Mouse (Mus musculus) spleen, postnatal 14 days (tissue): ENCODE data around the gene Serpine1.

Source experiments
- DNase-seq, 2 experiments: peaks; one replicate each; pipeline ENCODE4 v3.0.0; 2021 to 2022; ENCODE audit warnings: low spot score in 2 of 2

Serpine1 gene

DNA sequence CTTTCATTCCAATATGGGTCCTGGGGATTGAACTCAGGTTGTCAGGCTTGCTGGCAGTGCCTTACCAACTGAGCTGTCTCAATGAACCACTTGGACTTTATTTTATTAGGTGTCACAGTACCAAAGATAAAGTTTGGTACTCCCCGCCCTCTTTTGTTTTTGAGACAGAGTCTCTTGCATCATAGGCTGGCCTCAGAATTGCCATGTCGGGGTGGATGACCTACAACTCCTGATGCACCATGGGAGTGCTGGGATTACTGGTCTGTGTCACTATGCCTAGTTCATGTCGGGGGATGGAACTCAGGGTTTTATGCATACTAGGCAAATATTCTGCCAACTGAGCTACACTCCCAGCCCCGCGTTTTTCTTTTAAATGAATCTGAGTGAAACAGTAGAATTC is 17.2 kb downstream of the Serpine1 start:
- DNase-seq = no peak

DNA sequence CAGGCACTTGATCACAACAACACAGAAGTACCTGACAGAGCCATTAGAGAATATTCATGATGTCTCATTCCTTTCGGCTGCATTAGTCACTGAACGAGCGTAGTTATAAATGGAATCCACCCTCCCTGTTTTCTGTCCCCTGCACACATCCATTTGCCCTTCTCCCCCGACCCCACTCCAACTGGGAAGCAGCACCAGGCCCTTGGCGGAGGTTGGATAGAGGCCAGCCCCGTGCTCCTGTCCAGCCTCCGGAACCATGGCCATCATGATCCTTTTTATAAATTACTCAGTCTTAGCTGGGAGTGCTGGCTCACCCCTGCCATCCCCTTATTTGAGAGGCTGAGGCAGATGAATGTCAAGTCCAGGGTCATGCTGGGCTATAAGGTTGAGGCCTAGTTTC is 17.8 kb downstream of the Serpine1 start:
- DNase-seq = no peak

DNA sequence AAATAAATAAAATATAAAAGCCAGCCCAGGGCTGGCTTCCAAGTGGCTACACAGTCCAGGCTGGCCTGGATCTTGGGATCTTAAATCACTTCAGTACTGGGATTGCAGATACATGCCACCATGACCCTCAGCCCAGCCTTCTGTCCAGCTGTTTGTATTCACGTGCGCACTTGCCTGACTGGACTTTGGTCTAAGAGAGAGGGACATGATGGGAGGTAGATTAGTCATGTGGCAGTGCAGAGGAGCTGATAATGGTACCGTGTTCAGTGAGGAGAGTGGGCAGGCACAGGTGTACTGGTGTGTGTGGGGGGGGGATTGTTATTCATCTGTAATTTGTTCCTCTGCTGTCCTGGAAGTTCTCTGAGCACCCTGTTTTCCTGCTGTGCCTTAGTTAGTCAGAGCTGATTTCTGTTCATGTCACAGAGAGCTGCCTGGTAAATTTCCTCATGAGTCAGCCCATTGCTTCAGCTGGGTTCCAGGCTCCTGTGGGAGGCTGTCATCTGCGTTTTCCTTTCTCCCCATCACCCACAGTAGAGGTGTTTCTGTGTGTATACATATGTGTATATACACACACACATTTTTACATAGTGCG is 20.1 kb downstream of the Serpine1 start:
- no peak for DNase-seq

DNA sequence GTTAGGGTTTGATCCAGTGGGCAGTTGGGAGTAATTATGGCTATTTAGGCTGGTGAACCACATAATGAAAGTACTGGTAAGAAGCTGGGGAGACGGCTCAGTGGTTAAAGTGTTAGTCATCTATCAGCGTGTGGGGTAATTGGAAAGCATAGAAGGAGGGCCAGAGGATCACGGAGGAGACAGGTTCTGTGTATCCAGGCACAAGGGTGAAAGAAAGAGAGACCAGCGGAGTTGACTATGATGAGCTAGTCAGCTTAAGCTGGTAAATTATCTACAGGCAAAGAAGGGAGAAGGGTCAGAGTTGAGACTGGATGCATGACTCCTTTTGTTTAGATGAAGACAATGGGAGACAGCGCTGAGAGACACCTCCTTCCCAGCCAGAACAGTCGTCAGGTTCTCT is 20.9 kb downstream of the Serpine1 start:
- no peak for DNase-seq

DNA sequence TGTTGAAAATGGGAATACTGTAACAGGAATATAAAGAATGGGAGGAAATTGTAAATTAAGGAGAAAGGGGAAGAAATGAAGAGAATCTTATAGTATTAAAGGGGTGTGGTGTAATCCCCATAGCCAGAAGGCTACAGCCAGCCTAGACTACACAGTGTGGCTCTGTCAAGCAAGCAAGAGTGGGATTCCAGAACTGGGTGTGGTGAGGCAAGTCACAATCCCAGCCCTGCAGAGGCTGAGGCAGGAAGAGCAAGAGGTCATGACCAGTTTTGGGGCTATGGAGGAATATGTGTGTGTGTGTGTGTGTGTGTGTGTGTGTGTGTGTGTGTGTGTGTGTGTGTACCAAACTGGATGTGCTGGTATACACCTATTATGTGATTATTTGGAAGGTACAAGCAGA is 25.1 kb downstream of the Serpine1 start:
- no peak for DNase-seq

DNA sequence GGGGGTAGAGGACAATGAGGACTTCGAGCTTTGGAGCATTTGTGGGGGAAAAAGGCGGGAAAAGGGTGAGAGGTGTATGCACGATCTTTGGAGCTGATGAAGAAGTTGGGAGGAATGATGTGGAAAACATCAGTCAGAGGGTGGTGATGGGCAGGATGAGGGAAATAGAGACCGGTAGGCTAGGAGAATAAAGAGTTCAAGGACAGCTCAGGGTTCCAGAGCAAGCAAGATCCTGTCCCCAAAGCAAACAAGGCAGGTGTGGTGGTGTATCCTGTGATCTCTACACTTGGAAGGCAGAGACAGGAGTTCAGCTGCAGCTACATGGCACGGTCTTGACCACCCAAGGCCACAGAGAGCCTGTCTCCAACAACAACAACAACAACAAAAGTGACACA is 25.7 kb downstream of the Serpine1 start:
- no peak for DNase-seq

DNA sequence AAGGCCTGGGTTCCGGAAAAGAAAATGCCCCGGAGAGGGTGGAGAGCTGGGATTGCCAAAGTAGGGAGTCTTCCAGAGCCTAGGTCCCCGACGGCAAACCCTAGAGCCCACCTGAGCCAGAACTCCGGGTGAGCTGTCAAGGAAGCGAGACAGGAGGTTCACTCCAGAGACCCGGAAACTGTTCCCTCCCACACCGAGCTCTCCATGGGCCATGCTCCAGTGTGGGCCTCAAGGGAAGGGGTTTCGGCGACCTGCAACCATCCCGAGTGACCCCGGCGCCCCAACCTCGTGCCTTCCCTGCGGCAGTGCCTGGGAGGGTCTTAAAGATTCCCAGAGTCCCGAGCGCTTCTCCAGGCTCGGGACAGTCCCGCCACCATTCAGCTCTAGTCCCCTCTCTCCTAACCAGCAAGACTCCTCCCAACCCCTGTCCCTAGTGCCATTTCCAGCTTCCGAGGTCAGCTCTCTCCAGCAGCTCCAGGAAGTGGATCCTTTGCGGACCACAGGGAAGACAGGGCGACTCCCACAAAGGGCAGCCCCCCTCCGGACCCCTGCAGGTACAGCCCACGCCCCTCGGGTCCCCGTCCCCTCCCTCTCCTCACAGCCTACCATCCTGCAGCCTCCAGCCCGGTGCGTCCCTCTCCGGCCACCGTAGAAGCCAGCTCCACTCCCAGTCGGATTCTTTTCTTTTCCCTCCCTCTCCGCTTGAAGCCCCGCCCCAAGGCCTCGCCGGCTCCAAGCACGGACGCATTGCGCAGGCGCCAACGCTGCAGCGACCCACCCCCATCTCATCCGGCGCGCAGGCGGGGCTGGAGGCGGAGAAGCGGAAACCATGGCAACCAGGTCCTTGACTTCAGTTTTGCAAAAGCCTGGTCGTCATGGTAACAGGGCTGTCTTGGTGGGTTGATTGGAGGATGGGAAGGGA is 26.4 kb downstream of the Serpine1 start, which contains the start of gene Ap1s1:
Ap1s1 (minus strand) TSS at position 734 of the 922 bp plus-strand sequence.
- peak; percentile 83 to 86 for DNase-seq

DNA sequence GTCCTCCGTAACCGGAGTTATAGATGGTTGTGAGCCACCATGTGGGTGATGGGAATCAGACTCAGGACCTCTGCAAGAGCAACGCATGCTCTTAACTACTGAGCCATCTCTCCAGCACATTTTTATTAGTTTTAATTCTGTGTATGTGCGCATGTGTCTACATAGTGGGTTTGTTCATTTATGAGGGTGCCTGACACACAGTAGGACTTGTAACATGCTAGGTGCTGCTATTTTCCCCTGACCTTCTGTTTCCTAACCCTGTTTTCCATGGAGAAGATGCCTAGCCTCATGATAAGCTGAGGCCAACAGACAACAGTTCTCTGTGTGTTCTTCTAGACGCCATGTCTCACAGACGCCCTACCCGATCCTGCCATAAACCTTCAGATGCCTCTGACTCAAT is 28.1 kb downstream of the Serpine1 start:
- DNase-seq = no peak

DNA sequence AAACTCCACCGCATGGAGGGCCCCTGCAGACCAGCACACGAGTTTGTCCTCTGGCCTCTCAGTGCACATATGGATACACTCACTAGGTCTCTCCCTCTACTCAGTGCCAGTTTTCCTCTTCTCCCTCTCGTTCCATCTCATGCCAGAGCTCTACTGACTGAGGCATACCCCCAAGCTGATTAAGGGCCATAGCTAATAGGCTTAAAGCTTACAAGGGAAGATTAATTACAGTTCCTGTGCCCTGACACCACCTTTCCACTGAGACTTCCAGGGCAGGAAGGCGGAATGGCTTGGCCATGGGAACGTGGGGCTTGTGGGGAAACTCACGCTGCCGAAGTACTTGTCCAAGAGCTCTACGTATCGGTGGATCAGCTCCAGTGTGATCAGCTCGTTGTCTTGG is 30.6 kb downstream of the Serpine1 start:
- DNase-seq = no peak

DNA sequence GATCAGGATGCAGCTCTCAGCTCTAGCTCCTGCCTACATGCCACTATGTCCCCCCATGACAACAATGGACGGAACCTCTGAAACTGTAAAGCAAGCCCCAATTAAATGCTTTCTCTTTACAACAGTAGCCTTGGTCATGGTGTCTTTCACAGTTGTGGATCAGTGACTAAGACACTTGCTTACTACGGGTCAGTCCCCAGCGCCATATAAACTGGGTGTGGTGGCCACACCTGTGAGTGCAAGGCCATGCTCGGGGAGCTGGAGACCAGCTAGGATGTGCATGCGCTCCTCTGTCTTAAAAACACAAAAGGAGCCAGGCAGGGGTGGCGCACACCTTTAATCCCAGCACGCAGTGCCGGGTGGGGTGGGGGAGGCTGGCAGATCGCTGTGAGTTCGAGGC is 32.6 kb downstream of the Serpine1 start:
- DNase-seq = no peak

DNA sequence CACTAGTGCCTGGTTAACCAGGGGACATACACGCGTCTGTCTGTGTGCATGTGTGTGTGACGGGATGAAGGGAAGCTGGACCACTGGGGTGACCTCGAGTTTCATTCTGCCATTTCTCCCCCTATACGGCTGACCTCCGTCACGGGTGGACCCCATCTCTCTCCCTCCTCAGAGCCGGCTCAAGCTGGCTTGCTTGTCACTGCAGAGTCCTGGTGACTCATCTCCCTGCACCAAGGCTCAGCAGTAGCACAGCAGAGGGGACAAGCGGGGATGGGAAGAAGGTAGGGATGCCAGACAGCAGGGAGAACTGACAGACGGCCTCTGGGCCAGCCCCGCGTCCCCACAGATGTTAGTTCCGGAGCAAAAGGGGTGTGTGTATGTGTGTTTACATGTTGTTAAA is 35.9 kb downstream of the Serpine1 start:
- no peak for DNase-seq

DNA sequence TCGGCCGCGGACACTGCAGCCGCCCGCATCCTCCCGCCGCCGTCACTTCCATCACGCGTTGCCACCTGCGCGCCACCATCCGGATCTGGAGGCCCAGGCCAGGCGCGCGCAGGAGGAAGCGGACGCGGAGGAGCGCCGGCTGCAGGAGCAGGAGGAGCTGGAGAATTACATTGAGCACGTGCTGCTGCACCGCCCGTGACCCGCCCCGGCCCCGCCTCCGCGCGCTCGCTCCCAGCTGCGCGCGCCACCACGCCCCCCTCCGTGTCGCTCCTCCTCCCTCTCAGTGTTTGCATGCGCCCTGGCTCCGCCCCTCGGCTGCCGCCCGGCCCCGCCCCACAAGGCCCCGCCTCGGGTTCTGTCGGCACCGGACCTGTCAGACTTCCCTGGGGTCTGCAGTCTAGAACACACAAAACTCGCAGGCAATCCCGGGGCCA is 39.4 kb downstream of the Serpine1 start:
- peak; percentile 69 to 80 for DNase-seq

DNA sequence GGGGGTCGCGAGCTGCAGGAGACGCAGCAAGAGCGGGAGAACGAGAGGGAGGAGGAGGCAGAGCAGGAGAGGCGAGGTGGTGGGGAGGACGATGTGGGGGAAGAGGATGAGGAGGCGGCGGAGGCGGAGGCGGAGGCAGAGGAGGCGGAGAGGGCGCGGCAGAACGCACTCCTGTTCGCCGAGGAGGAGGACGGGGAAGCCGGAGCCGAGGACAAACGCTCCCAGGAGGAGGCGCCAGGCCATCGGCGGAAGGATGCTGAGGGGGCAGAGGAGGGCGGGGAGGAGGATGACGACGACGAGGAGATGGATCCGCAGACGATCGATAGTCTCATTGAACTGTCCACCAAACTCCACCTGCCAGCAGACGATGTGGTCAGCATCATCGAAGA is 40.0 kb downstream of the Serpine1 start:
- no peak for DNase-seq

DNA sequence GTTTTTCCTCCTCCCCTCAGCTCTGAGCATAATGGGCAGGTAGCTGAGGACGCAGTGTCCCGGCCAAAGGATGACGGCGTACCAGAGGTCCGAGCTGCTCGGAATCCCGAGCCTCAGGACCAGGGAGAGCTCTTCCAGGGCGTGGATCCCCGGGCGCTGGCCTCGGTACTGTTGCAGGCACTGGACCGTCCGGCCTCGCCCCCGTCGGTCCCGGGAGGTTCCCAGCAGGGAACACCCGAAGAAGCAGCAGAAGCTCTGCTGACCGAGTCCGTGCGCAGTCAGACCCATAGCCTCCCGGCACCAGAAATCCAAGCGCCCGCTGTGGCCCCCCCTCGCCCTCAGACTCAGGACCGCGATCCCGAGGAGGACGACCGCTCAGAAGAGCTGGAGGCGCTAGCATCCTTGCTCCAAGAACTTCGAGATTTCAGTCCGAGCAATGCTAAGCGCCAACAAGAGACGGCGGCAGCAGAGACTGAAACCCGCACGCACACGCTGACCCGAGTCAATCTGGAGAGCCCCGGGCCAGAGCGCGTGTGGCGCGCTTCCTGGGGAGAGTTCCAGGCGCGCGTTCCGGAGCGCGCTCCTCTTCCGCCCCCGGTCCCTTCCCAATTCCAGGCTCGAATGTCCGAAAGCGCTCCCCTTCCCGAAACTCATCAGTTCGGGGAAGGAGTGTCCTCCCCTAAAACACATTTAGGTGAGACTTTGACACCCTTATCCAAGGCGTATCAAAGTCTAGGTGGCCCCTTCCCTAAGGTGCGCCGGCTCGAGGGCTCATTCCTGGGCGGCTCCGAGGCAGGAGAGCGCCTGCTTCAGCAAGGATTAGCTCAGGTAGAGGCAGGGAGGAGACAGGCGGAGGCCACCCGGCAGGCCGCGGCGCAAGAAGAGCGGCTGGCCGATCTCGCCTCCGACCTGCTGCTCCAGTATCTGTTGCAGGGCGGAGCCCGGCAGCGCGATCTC is 40.7 kb downstream of the Serpine1 start:
- DNase-seq = no peak

DNA sequence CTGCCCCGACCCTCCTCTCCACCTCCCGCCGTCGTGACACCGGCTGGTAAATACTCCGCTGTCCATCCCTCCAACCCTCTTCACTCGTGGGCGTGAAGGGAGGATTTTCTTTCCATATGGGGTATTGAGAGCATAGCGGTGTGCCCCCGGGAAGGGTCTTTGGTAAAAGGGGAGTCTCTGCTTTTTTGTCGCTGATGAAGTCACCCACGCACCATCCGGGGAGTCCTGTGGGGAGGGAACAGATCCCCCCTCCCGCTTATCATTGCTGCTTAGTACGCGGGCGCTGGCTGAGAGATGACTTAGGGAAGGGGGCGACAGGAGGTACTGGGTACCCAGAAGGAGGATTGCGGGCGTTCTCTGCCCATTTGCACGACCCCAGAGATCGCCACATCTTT is 41.7 kb downstream of the Serpine1 start:
- no peak for DNase-seq

DNA sequence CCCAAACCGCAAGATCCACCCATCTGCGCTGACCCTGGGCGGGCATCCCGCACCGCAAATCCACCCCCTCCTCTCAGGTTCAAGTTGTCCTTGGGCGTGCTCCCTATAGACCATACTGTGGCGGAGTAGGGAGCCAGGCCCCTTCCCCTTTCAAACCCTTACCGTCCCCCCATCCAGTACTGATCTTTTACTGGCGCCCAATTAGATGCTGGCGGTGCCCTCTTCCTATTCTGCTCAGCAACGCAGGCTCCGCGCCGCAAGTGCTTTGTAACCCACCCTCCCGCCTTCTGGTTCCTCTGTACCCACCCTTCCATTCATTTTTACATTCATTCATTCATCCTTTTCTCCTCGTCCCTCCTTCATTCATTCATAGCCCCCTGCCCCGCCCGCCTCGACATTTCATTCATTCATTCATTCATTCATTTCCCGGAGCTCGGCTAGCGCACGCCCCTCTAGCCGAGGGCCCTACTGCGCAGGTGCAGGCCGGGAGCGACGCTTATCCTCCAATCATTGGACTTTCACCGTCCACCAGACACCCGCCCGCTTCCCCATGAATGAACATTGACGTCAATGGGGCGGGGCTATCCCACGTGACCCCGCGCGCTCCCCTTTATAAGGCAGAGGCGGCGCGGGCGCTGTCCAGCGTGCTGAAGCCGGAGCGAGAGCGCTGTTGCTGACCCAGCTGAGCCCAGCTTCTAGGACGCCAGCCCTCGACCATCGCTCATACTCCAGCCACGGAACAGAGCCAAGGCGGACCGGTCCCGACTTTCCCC is 42.2 kb downstream of the Serpine1 start:
- peak; percentile 83 to 93 for DNase-seq

DNA sequence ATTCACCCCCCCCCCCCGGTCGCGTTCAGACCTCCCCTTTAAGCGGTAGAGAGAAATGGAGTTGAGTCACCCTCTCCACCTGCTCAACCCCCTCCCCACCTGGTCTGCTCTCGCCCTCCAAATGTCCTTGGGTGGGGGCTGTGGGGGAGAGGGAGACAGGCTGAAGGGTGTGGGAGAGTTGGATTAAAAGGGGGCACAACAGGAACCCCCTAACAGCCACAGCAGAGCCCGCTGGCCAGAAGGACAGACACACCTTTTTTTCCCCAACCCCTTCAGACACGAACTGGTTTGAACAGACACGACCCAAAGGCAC is 42.8 kb downstream of the Serpine1 start:
- DNase-seq = no peak

DNA sequence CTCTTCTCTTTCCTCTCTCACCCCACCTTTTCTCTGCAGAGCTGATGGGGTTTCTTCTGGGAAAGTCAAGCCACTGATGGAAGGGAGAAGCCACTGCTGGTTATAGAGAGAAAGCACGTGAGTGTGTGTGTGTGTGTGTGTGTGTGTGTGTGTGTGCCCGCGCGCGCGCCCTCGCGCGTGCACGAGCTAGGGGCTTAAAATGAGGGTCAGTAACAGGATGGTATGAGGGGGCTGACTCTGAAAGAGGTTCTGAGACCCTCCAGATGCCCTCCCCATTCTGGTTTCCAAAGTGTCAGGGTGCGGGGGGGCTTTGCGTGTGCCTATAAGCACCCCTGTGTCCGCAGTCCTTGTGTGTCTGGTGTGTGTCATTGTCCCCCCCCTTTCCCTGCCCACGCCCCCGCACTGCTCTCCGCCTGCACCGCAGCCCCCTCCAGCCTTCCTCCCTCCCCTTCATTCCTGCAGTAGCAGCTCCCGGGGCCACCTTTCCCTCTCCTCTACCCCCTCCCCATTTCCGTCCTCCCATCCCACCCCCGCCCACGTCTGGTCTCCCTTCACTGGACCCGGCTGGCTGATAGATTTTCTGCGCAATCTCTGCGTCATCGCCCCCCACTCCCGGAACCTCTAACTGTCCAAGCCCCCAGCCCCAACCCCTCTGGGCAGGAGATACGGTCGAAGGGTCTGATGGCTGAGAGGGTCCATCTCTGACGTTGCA is 43.4 kb downstream of the Serpine1 start:
- DNase-seq = no peak

DNA sequence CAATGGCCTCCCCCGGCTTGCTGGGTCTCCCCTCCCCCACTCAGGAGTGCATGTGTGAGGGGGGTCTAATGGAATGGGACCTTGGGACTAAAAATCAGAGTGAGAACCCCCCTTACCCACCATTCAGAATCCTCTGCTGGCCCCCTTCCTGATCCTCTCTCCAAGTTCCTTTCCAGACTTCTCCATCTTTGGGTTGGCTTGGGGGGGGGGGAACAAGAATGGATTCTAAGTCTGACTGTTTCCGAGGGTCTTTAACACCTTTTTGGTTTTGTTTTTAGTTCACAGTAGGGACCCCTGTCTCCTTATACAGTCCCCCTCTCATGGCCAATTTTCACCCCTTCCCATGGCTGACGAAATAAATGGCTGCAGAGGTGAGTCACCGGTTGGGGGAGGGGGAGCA is 46.0 kb downstream of the Serpine1 start, which contains the start of gene Vgf:
Vgf (plus strand) TSS at position 301 of the 400 bp plus-strand sequence.
- DNase-seq = no peak

DNA sequence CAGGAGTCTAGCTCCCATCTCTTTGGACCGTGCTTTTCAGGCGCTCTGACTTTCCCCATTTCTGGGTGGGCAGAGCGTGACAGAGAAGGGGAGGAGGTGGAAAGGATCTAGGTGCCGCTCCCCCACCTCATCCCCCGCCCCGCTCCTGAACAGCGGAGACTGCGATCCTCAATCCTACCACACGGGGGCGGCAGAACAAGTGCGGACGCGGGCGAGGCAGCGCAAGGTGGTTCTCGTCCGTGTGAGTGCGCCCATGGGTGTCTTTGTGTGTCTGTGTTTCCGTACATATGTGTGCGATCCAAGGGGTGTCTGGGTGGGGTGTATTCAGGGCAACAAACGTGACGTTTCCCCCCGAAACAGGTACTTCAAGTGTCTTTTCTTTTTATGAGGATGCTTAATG is 46.9 kb downstream of the Serpine1 start:
- DNase-seq = peak; percentile 58 to 76

DNA sequence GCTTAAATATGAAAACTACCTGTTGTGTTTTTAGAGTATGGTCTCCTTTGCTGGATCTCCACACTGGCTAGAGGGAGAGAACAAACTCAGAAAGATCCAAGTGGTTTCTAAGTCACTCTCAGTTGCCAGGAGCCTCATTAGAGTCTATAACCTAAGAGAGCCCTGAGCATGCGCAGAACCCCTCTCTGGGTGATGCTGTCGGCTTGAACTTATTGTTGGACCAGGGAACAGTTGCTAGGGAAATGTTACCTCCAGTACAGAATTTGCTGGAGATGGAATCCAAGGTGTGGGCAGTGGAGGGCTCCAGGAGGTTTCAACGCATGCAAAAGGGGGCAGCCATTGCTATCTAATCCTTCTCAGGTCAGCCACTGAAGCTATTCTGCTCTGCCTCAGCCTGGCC is 47.8 kb downstream of the Serpine1 start:
- DNase-seq = no peak
